Mouse (Mus musculus) kidney, adult 2 months (tissue): Measurements from ENCODE around the gene Tuba1b.

Source experiments
- CTCF ChIP-seq: fragments of 200-500 bp; conservative IDR thresholded peaks from 2 replicates; pipeline ENCODE4 v1.5.1; 2011; ENCODE audit warnings: low read depth, mild to moderate bottlenecking, control low read depth, low read length, moderate library complexity, mixed read lengths; ENCODE audit not compliant: insufficient read depth, insufficient read length
- POLR2A ChIP-seq: fragments of 200-500 bp; IDR thresholded peaks from one replicate; pipeline ENCODE4 v1.6.1; 2011; ENCODE audit warnings: low read depth, low read length, control low read depth

- TF ChIP-seq POLR2A (no peak), CTCF (no peak)
Observed at GRCm38 (mm10) chr15:98941539-98941938, 7.2 kb upstream of the Tuba1b start.
